ENCODE assay signal across 1 mouse cellular context in the genomic region with DNA sequence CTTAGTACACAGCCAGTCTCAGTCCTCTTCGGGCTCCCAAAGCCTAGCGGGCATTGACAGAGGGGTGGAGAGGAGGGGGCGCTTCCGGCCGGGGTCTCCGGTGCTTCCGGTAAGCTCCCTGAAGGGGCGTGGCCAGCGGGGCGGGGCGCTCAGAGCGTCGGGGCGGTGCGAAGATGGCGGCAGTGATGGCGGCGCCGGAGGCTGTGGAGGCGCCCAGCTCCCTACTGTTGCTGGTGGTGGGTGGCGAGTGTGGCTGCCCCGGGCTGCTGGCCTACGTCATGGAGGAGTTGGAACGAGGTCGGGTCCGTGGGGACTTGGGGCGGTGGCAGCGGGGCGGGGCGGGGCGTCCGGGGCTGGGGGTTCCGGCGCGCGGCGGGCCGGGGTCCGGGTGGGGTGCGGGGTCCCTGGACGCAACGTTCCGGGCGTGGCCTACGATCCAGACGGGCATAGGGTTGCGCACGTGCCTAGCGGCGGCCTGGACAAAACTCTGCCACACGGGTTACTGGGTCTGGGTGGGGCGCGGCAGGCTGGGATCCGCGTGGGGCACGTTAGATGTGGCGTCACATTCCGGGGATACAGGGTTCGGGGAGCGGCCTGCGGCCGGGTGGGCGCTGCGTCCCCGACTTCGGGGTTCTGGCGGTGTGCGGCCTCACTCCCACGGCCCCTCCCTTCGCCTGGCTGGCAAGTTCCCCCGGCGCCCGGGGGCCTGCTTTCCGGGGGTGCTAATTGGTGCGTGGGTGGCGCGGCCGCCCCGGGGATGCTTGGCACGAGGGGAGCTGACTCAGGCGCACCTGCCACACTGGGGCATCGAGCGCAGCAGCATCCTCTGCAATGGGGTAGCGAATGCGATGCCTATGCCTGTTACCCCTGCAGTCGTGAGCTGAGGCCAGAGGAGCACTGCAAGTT.
TF ChIP-seq lines count a peak whose summit lies in the region.

Gene Map1s, plus strand, starts transcription at position 102 of the 906 bp plus-strand sequence.

TF ChIP-seq in CH12.LX, 34 proteins besides CTCF, POLR2A, EP300 and RAD21 (continued from another document):
- TF ChIP-seq TBP (conservative IDR thresholded peaks at IDR 0.05; ENCODE audit: low read depth, low read length) (0 out of 2 replicates have a peak, but pooled peaks have one; percentile 66), USF2 (conservative IDR thresholded peaks at IDR 0.05; ENCODE audit: low read depth, low read length) (no peak), JUND (conservative IDR thresholded peaks at IDR 0.05; ENCODE audit: low read depth, low read length) (no peak), CHD2 (IDR thresholded peaks at IDR 0.05; ENCODE audit: low read length) (no peak), ZKSCAN1 (IDR thresholded peaks at IDR 0.05; ENCODE audit: borderline replicate concordance, low read depth, low read length) (no peak), UBTF (IDR thresholded peaks at IDR 0.05; ENCODE audit: low read depth, low read length) (no peak), MYC (IDR thresholded peaks at IDR 0.05; ENCODE audit: low read depth, low read length) (peak; percentile 93), MAFK (IDR thresholded peaks at IDR 0.05; ENCODE audit: insufficient replicate concordance, low read length) (no peak), HCFC1 (IDR thresholded peaks at IDR 0.05; ENCODE audit: low read depth, low read length) (peak; percentile 77), KAT2A (IDR thresholded peaks at IDR 0.05; ENCODE audit: insufficient replicate concordance, low read length) (no peak), POLR2AphosphoS2 (IDR thresholded peaks at IDR 0.05; ENCODE audit: low read depth, low read length) (peak; percentile 73), ZMIZ1 (IDR thresholded peaks at IDR 0.05; ENCODE audit: low read depth, low read length) (peak; percentile 48; the same call in 1 of the 2 replicates), MAX (IDR thresholded peaks at IDR 0.05; ENCODE audit: low read length) (peak; percentile 84), USF1 (IDR thresholded peaks at IDR 0.05; ENCODE audit: low read depth, low read length) (no peak), RCOR1 (conservative IDR thresholded peaks at IDR 0.05; ENCODE audit: low read depth, low read length) (no peak), SIN3A (IDR thresholded peaks at IDR 0.05; ENCODE audit: low read length) (peak; percentile 67), MAZ (IDR thresholded peaks at IDR 0.05; ENCODE audit: low read depth, low read length) (peak; percentile 96), NRF1 (IDR thresholded peaks at IDR 0.05; ENCODE audit: low read depth, low read length) (peak; percentile 67), NELFE (IDR thresholded peaks at IDR 0.05; ENCODE audit: low read depth, low read length) (peak; percentile 76), GABPA (IDR thresholded peaks at IDR 0.05; ENCODE audit: insufficient replicate concordance, low read depth, low read length) (no peak), TCF12 (IDR thresholded peaks at IDR 0.05; ENCODE audit: low read depth, low read length) (peak; percentile 80), BHLHE40 (IDR thresholded peaks at IDR 0.05; ENCODE audit: low read depth, low read length) (peak; percentile 91), MXI1 (IDR thresholded peaks at IDR 0.05; ENCODE audit: low read depth, low read length) (peak; percentile 89), SMC3 (IDR thresholded peaks at IDR 0.05; ENCODE audit: low read depth, low read length) (no peak), MEF2A (IDR thresholded peaks at IDR 0.05; ENCODE audit: borderline replicate concordance, low read depth, low read length) (peak; percentile 33; the same call in 1 of the 2 replicates), ELF1 (IDR thresholded peaks at IDR 0.05; ENCODE audit: low read depth, low read length) (peak; percentile 84)
